Mouse (Mus musculus) lung, postnatal 0 days (tissue): ENCODE results near the gene Sema7a. TPM values are rescaled to one million over a fixed set of nuclear protein-coding genes. Genes with fewer than 3 reads are reported as not detected.

Source experiments
- ATAC-seq: fragments of 200-750 bp; cut with Nextera tagmentation; 2 replicates; pipeline ENCODE4 v1.8.0; 2017; ENCODE audit warnings: moderate library complexity
- DNase-seq: peaks from one replicate; pipeline ENCODE4 v3.0.0-alpha.2; 2016; ENCODE audit warnings: low spot score
- H3K27ac ChIP-seq: fragments of 300-500 bp; sonication (generic); 2 replicates; pipeline ENCODE4 v1.5.1; 2014; ENCODE audit warnings: antibody characterized with exemption, mild to moderate bottlenecking, low read length, mixed read lengths
- H3K27me3 ChIP-seq: fragments of 300-500 bp; sonication (generic); replicated peaks from 2 replicates; pipeline ENCODE4 v1.6.1; 2014; ENCODE audit warnings: low read length, mixed read lengths; ENCODE audit not compliant: insufficient read depth
- H3K36me3 ChIP-seq: fragments of 300-500 bp; sonication (generic); 2 replicates; pipeline ENCODE4 v1.6.1; 2014; ENCODE audit warnings: low read length, mixed read lengths; ENCODE audit not compliant: insufficient read depth
- H3K4me1 ChIP-seq: fragments of 300-500 bp; sonication (generic); 2 replicates; pipeline ENCODE4 v1.6.1; 2014; ENCODE audit warnings: antibody characterized with exemption, low read depth, low read length, mixed read lengths; ENCODE audit not compliant: insufficient read depth
- H3K4me2 ChIP-seq: fragments of 300-500 bp; sonication (generic); replicated peaks from 2 replicates; pipeline ENCODE4 v1.6.1; 2014; ENCODE audit warnings: low read depth, mild to moderate bottlenecking, low read length, moderate library complexity, mixed read lengths
- H3K4me3 ChIP-seq: fragments of 300-500 bp; sonication (generic); 2 replicates; pipeline ENCODE4 v1.5.1; 2014; ENCODE audit warnings: low read depth, low read length
- H3K9ac ChIP-seq: fragments of 300-500 bp; sonication (generic); replicated peaks from 2 replicates; pipeline ENCODE4 v1.6.1; 2014; ENCODE audit warnings: low read depth, mild to moderate bottlenecking
- H3K9me3 ChIP-seq: fragments of 300-500 bp; sonication (generic); 2 replicates; pipeline ENCODE4 v1.6.1; 2016; ENCODE audit warnings: low read length, mixed read lengths
- CTCF ChIP-seq: IDR thresholded peaks from 2 replicates; pipeline ENCODE4 v1.5.1; 2016; ENCODE audit warnings: antibody characterized with exemption, mild to moderate bottlenecking
- EP300 ChIP-seq: IDR thresholded peaks from 2 replicates; pipeline ENCODE4 v1.6.1; 2016; ENCODE audit warnings: antibody characterized with exemption, mild to moderate bottlenecking, control low read depth
- WGBS: fragments of 180-500 bp; shearing (Covaris S2); extraction: QIAGEN DNeasy Blood & Tissue Kit; methylation state at CpG from one replicate; pipeline ENCODE4 v1.1.7; 2014; 5-methylcytosine and 5-hydroxymethylcytosine counted together
- polyA plus RNA-seq: library from polyadenylated mRNA; unstranded; fragments of >200 nt; fragmentation: Nextera tagmentation; extraction: Ambion mirVana; gene quantifications from 2 replicates; pipeline ENCODE4 v1.2.1, GENCODE M21; 2015

The Sema7a gene
- polyA plus RNA-seq, 1 experiment from 2014 or later: 8.4 TPM

GRCm38 (mm10) chr9:58011552-58011951 lies 71.6 kb downstream of the Sema7a start:
- WGBS: 65% methylated on average over 8 of the region's 8 CpGs
- Histone ChIP-seq H3K9ac (no peak overlapping the region), H3K27ac (no peak overlapping the region), H3K4me1 (no peaks in the 10 kb centered on the region), H3K4me3 (no peak overlapping the region), H3K4me2 (no peak overlapping the region), H3K9me3 (no peaks in the 10 kb centered on the region), H3K36me3 (no peaks in the 10 kb centered on the region), H3K27me3 (no peaks in the 10 kb centered on the region)
- ATAC-seq (no peak), DNase-seq (no peak)
- TF ChIP-seq EP300 (no peak), CTCF (no peak)

Other genes starting within 250 kb of the Sema7a start
- gene Edc3, start 231.6 kb upstream of the Sema7a start, polyA plus RNA-seq: 23.3 and 25.3 TPM in 2 replicates
- gene Clk3, start 174.3 kb upstream of the Sema7a start, polyA plus RNA-seq: 65.1 and 65.5 TPM in 2 replicates
- gene Arid3b, start 103.3 kb upstream of the Sema7a start, polyA plus RNA-seq: 5.8 and 6.2 TPM in 2 replicates
- 120 and 121 TPM in 2 replicates for gene Ubl7, start 29.1 kb upstream of the Sema7a start, polyA plus RNA-seq
- 1.2 and 1.3 TPM in 2 replicates for gene Cyp11a1, start 66.3 kb downstream of the Sema7a start, polyA plus RNA-seq
- 0.32 and 0.41 TPM in 2 replicates for gene Stra6, start 123.7 kb downstream of the Sema7a start, polyA plus RNA-seq
- 3.0 and 3.3 TPM in 2 replicates for gene Ccdc33, start 178.7 kb downstream of the Sema7a start, polyA plus RNA-seq